Mouse (Mus musculus) C3H10T1/2 (cell line): ENCODE results near the gene Gabrd. TPM values are rescaled to one million over a fixed set of nuclear protein-coding genes. Genes with fewer than 3 reads are reported as not detected.

Experiments used
- polyA plus RNA-seq, 2 experiments: library from polyadenylated mRNA; unstranded; fragments of >200 nt; fragmentation: generic; extraction: Trizol; gene quantifications; one replicate each; pipeline ENCODE4 v1.2.1; 2012; ENCODE audit warnings: missing spikeins in 2 of 2

Gene Gabrd
- polyA plus RNA-seq = not detected

DNA sequence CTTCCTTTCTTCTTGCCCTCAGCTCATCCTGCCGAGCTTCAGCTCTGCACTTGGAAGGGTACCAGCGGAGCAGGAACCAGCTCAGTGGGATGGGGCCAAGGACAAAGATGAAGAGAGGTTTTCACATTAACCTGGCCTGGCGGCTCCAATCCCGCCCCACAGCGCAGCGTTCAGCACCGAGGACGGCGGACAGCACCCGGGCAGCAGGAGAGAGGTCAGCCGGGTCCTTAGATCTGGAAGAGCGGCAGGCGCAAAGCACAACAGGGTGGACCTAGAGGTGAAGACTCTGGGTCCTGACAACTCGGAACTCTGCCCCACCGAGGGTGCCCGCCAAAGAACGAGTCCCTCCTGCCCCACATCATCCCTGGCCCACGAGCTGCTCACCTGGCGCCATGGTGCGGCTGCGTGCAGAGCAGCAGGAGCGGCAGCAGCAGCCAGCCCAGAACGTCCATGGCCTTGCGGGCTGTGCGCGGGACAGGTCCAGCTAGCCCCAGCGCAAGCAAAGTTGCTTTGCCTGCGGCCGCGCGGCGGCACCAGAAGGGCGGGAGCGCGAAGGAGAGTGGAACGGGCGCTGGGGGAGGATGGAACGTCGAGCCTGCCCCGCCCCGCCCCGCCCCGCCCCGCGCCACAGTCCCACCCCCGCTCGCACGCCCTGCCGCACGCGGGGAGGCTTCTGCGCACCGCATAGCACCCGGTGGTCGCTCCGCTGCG is at the start of gene Gabrd:
Gabrd (minus strand) TSS at position 602 of the 711 bp plus-strand sequence.

DNA sequence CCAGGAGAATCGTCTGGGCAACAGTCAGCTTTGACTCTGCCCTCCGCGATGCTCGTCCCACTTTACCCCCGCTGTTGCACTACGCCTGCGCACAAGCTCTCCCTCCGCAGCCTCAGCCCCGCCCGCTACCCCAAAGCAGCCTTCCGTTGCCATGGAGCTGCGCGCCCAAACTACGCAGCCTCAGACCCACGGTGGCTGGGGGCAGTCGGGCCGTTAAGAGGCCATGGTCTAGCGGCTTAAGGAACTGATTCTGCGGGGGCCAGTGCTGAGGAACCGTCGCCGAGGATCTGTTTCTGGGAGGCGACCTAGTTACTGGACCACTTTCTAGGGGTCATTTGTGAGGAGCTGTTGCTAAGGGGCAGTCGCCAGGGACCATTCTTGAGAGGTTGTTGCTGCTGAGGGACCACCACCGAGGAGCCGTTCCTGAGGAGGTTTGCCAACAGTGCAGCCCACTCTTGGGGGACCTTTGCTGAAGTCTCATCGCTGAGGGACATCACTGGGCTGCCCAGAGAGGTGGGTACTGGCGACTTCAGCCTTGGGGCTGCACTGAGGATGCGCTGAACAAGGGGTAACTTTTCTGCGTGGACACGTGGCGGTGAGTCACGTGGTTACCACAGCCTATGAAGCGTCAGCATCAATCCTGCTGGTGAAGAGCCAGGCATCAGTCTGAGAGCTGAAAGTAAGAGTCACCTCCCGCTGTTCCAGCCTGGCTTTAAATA is 11.3 kb upstream of the Gabrd start, which contains the start of gene Cfap74:
Cfap74 (plus strand) TSS at position 133 of the 719 bp plus-strand sequence.

DNA sequence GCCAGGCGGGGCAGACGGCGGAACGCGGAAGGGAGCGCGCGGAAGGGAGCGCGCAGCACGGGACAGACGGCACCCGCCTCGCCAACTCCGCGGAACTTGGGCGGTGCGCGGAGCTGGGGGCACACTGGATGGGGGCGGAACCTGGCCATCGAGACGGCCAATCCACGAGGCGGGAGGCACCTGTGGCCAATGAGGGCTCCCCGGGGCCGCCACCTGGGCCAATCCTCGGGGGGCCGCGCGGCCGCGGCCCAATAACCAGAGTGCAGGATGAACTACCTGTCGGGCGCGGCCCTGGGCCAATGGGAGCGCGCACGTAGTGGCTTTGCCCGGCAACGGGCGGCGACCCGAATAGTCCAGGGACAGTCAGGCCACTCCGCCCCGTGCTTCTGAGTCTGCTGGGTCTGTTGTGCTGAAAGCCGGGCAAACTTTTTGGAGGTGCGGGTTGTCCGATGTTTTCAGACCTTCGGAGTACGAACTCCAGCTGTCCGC is 36.6 kb downstream of the Gabrd start, which contains the start of gene Prkcz:
Prkcz (minus strand) TSS at position 59 of the 489 bp plus-strand sequence.

Other genes starting within 250 kb of the Gabrd start
- 10 to 100 TPM; 11.9 to 61.3 TPM for gene Ski, start 175.5 kb downstream of the Gabrd start, polyA plus RNA-seq
- gene Faap20, start 148.3 kb downstream of the Gabrd start, polyA plus RNA-seq = 10 to 100 TPM; 34.6 to 41.6 TPM
- gene Prkcz, start 36.8 kb downstream of the Gabrd start, polyA plus RNA-seq = under 1 TPM in 1 of 2 experiments, not detected in 1; 0.05 TPM
- gene Cfap74, start 11.1 kb upstream of the Gabrd start, polyA plus RNA-seq = 1 to 10 TPM in 1 of 2 experiments, under 1 TPM in 1; 0.70 to 1.7 TPM
- gene Tmem52, start 71.0 kb upstream of the Gabrd start, polyA plus RNA-seq = under 1 TPM in 1 of 2 experiments, not detected in 1; 0.09 TPM
- gene Gnb1, start 93.2 kb upstream of the Gabrd start, polyA plus RNA-seq = 100 to 1,000 TPM; 154 to 245 TPM
- gene Nadk, start 164.3 kb upstream of the Gabrd start, polyA plus RNA-seq = 10 to 100 TPM; 53.5 to 67.2 TPM
- gene Slc35e2, start 203.3 kb upstream of the Gabrd start, polyA plus RNA-seq = 1 to 10 TPM; 1.0 to 3.9 TPM
- 10 to 100 TPM; 15.6 to 33.6 TPM for gene Cdk11b, start 226.7 kb upstream of the Gabrd start, polyA plus RNA-seq
- not detected for gene Gm10563, start 247.3 kb upstream of the Gabrd start, polyA plus RNA-seq